Comparison of ENCODE assay signal across 11 mouse cellular contexts in genomic region chr19:58829575-58829974, GRCm38 (mm10). TPM values are rescaled to one million over a fixed set of nuclear protein-coding genes. Genes with fewer than 3 reads are reported as not detected.
A peak's percentile ranks its signal among the peaks of the same experiment; 100 is the strongest.
DNase-seq lines count a peak whose midpoint lies in the region; ATAC-seq lines count a peak whose summit lies in the region.
"Had no signal": no experiment of that assay in that cellular context is flagged by ENCODE, and none has a peak within 500 bp of the region (broad histone marks: within the 10 kb centered on the region; RNA-seq: fewer than 3 reads in every experiment).

No protein-coding gene starts in this region.

- no peak overlapping the region for H3K9ac ChIP-seq in heart, embryonic 11.5 days (ENCODE audit: low read depth, low read length)
- H3K9ac ChIP-seq in neural tube, embryonic 15.5 days (replicated peaks) = no peak overlapping the region
- H3K9ac ChIP-seq: stomach, embryonic 15.5 days had no signal

- H3K9me3 ChIP-seq in heart, embryonic 11.5 days (replicated peaks; ENCODE audit: control insufficient read depth, low read length) = no peaks in the 10 kb centered on the region
- H3K9me3 ChIP-seq in neural tube, embryonic 15.5 days (replicated peaks) = no peaks in the 10 kb centered on the region
- H3K9me3 ChIP-seq: stomach, embryonic 15.5 days had no signal

- WGBS in heart, embryonic 11.5 days (ENCODE audit: insufficient replicate concordance) = 73% methylated on average over 5 of the region's 5 CpGs
- 35% methylated on average over 5 of the region's 5 CpGs for WGBS in neural tube, embryonic 15.5 days

- no peaks in the 10 kb centered on the region for H3K36me3 ChIP-seq in heart, embryonic 11.5 days (ENCODE audit: control insufficient read depth, insufficient read depth, low read length)
- peaks cover 9% of the 10 kb centered on the region for H3K36me3 ChIP-seq in neural tube, embryonic 15.5 days
- H3K36me3 ChIP-seq: stomach, embryonic 15.5 days had no signal

- peak; percentile 65 for DNase-seq in heart, postnatal 4 days
- DNase-seq in cerebellum, adult 9-11 months = peak; percentile 63
- DNase-seq in layer of hippocampus, adult 8-10 months (ENCODE audit: low spot score in 2 of 2) = peak; percentile 88 to 90
- DNase-seq in adrenal gland, postnatal 4 days (ENCODE audit: low spot score in 2 of 2) = no peak
- DNase-seq in lung, postnatal 4 days = no peak
- no peak for DNase-seq in thymus, postnatal 14 days
- DNase-seq: lung, postnatal 36 days had no signal

- no peaks in the 10 kb centered on the region for H3K27me3 ChIP-seq in heart, embryonic 11.5 days (ENCODE audit: control insufficient read depth, insufficient read depth, low read length)
- H3K27me3 ChIP-seq in neural tube, embryonic 15.5 days (replicated peaks) = no peaks in the 10 kb centered on the region
- H3K27me3 ChIP-seq: stomach, embryonic 15.5 days had no signal

- no peak for ATAC-seq in heart, embryonic 11.5 days (replicated peaks; ENCODE audit: insufficient number of reproducible peaks, low FRiP score, low TSS enrichment)
- ATAC-seq in neural tube, embryonic 15.5 days (ENCODE audit: low FRiP score) = peak; percentile 76

- H3K27ac ChIP-seq in heart, embryonic 11.5 days (ENCODE audit: low read depth, low read length) = no peak overlapping the region
- H3K27ac ChIP-seq in neural tube, embryonic 15.5 days (replicated peaks) = peak overlapping the region; percentile 73
- H3K27ac ChIP-seq: stomach, embryonic 15.5 days had no signal

- H3K4me2 ChIP-seq in heart, embryonic 11.5 days = no peak overlapping the region
- H3K4me2 ChIP-seq in neural tube, embryonic 15.5 days = no peak overlapping the region
- H3K4me2 ChIP-seq: stomach, embryonic 15.5 days had no signal

- no peaks in the 10 kb centered on the region for H3K4me1 ChIP-seq in heart, embryonic 11.5 days (ENCODE audit: control insufficient read depth, insufficient read depth, low read length)
- H3K4me1 ChIP-seq in neural tube, embryonic 15.5 days = peaks cover 57% of the 10 kb centered on the region
- H3K4me1 ChIP-seq: stomach, embryonic 15.5 days had no signal

- H3K4me3 ChIP-seq in heart, embryonic 11.5 days (ENCODE audit: low read depth, low read length) = no peak overlapping the region
- H3K4me3 ChIP-seq in neural tube, embryonic 15.5 days (replicated peaks) = no peak overlapping the region
- H3K4me3 ChIP-seq: stomach, embryonic 15.5 days had no signal

RNA-seq across cellular contexts. Expression of gene 1700019N19Rik, which starts 35.3 kb away (rescaled TPM):
- under 1 TPM in 1 of 2 experiments, not detected in 1; 0.29 TPM for total RNA-seq in heart, postnatal 4 days (2021)
- not detected in 2 replicates for polyA plus RNA-seq in heart, embryonic 11.5 days (2014; fragmentation: Nextera tagmentation; extraction: Ambion mirVana)
- total RNA-seq in layer of hippocampus, adult 8-10 months (2022) = under 1 TPM in 1 of 4 experiments, not detected in 3; 0.33 TPM
- not detected in 2 replicates for polyA plus RNA-seq in neural tube, embryonic 15.5 days (2015; fragmentation: Nextera tagmentation; extraction: Ambion mirVana)
- under 1 TPM in 1 of 2 experiments, not detected in 1; 0.42 TPM for total RNA-seq in adrenal gland, postnatal 4 days (2021)
- total RNA-seq: heart, postnatal 14 days had no signal

Comparison
In these comparisons a context has a peak if more than half of its experiments do, and no peak if none do; other contexts are left out.
1. DNase-seq: peak in heart, postnatal 4 days (single experiment), cerebellum, adult 9-11 months (single experiment) and layer of hippocampus, adult 8-10 months (2 of 2); none in adrenal gland, postnatal 4 days (0 of 2), lung, postnatal 4 days (0 of 2) and thymus, postnatal 14 days (single experiment).